Mouse (Mus musculus): ENCODE measurements around the gene Npr2. TPM values are rescaled to one million over a fixed set of nuclear protein-coding genes. Genes with fewer than 3 reads are reported as not detected.

Gene Npr2
- not detected for polyA plus RNA-seq (2017; shearing (Covaris generic))

GRCm38 (mm10) chr4:43631046-43631955 lies at the start of gene Npr2:
Npr2 (plus strand) TSS chr4:43631935.

GRCm38 (mm10) chr4:43584444-43585416 lies 47.0 kb upstream of the Npr2 start, which contains the start of gene Msmp:
Msmp (minus strand) TSS chr4:43584494.

GRCm38 (mm10) chr4:43653161-43654015 lies 21.7 kb downstream of the Npr2 start, which contains the start of gene Spag8:
Spag8 (minus strand) TSS chr4:43653594.

GRCm38 (mm10) chr4:43656339-43657109 lies 24.8 kb downstream of the Npr2 start, which contains the start of gene Hint2:
Hint2 (minus strand) TSS chr4:43656466.

GRCm38 (mm10) chr4:43668782-43669427 lies 37.2 kb downstream of the Npr2 start, which contains the start of the genes Tmem8b and Fam221b:
Tmem8b (plus strand) TSS chr4:43668971.
Fam221b (minus strand) TSS chr4:43669145.

GRCm38 (mm10) chr4:43700707-43701106 lies 69.0 kb downstream of the Npr2 start, which contains the start of gene Olfr70:
Olfr70 (minus strand) TSS chr4:43700807.

Other genes starting within 250 kb of the Npr2 start
- not detected for gene Rusc2, start 250.0 kb upstream of the Npr2 start, polyA plus RNA-seq (2017; shearing (Covaris generic))
- not detected for gene Fam166b, start 202.8 kb upstream of the Npr2 start, polyA plus RNA-seq (2017; shearing (Covaris generic))
- 0.91 TPM for gene Tesk1, start 190.0 kb upstream of the Npr2 start, polyA plus RNA-seq (2017; shearing (Covaris generic))
- 65.7 TPM for gene Cd72, start 177.3 kb upstream of the Npr2 start, polyA plus RNA-seq (2017; shearing (Covaris generic))
- gene Sit1, start 148.2 kb upstream of the Npr2 start, polyA plus RNA-seq (2017; shearing (Covaris generic)), result 209 TPM
- 87.3 TPM for gene Ccdc107, start 139.0 kb upstream of the Npr2 start, polyA plus RNA-seq (2017; shearing (Covaris generic))
- gene Arhgef39, start 132.2 kb upstream of the Npr2 start, polyA plus RNA-seq (2017; shearing (Covaris generic)), result 5.8 TPM
- 1.0 TPM for gene Car9, start 125.0 kb upstream of the Npr2 start, polyA plus RNA-seq (2017; shearing (Covaris generic))
- gene Tpm2, start 108.2 kb upstream of the Npr2 start, polyA plus RNA-seq (2017; shearing (Covaris generic)), result not detected
- gene Creb3, start 69.6 kb upstream of the Npr2 start, polyA plus RNA-seq (2017; shearing (Covaris generic)), result 99.6 TPM
- 315 TPM for gene Tln1, start 69.2 kb upstream of the Npr2 start, polyA plus RNA-seq (2017; shearing (Covaris generic))
- 32.3 TPM for gene Rgp1, start 53.2 kb upstream of the Npr2 start, polyA plus RNA-seq (2017; shearing (Covaris generic))
- gene Gba2, start 53.1 kb upstream of the Npr2 start, polyA plus RNA-seq (2017; shearing (Covaris generic)), result 20.9 TPM
- 3.6 TPM for gene Msmp, start 47.4 kb upstream of the Npr2 start, polyA plus RNA-seq (2017; shearing (Covaris generic))
- 0.32 TPM for gene Spag8, start 21.7 kb downstream of the Npr2 start, polyA plus RNA-seq (2017; shearing (Covaris generic))
- 79.5 TPM for gene Hint2, start 24.5 kb downstream of the Npr2 start, polyA plus RNA-seq (2017; shearing (Covaris generic))
- 0.99 TPM for gene Tmem8b, start 37.0 kb downstream of the Npr2 start, polyA plus RNA-seq (2017; shearing (Covaris generic))
- gene Fam221b, start 37.2 kb downstream of the Npr2 start, polyA plus RNA-seq (2017; shearing (Covaris generic)), result 1.7 TPM
- not detected for gene Olfr70, start 68.9 kb downstream of the Npr2 start, polyA plus RNA-seq (2017; shearing (Covaris generic))
- not detected for gene Olfr71, start 78.3 kb downstream of the Npr2 start, polyA plus RNA-seq (2017; shearing (Covaris generic))
- gene Hrct1, start 95.3 kb downstream of the Npr2 start, polyA plus RNA-seq (2017; shearing (Covaris generic)), result not detected
- not detected for gene Spaar, start 98.1 kb downstream of the Npr2 start, polyA plus RNA-seq (2017; shearing (Covaris generic))
- not detected for gene Olfr159, start 139.1 kb downstream of the Npr2 start, polyA plus RNA-seq (2017; shearing (Covaris generic))
- gene Olfr156, start 192.0 kb downstream of the Npr2 start, polyA plus RNA-seq (2017; shearing (Covaris generic)), result 0.22 TPM
- gene Olfr157, start 208.3 kb downstream of the Npr2 start, polyA plus RNA-seq (2017; shearing (Covaris generic)), result 0.22 TPM
- not detected for gene Olfr155, start 219.6 kb downstream of the Npr2 start, polyA plus RNA-seq (2017; shearing (Covaris generic))
- gene Reck, start 243.6 kb downstream of the Npr2 start, polyA plus RNA-seq (2017; shearing (Covaris generic)), result 3.1 TPM